Mouse (Mus musculus) gastrocnemius, postnatal 14 days (tissue): ENCODE results near the gene Zfp979. TPM values are rescaled to one million over a fixed set of nuclear protein-coding genes. Genes with fewer than 3 reads are reported as not detected.

Experiments used
- total RNA-seq, 2 experiments: library from RNA; stranded (reverse); gene quantifications; 2 replicates each; pipeline ENCODE4 v1.2.3; 2021

The Zfp979 gene
- total RNA-seq, 2 experiments from 2014 or later = 1.3 to 1.5 TPM

Other genes starting within 250 kb of the Zfp979 start
- 1 to 10 TPM; 3.5 to 3.8 TPM for gene Zfp982, start 150.1 kb downstream of the Zfp979 start, total RNA-seq
- gene Gm16503, start 102.3 kb downstream of the Zfp979 start, total RNA-seq = under 1 TPM; 0.18 to 0.21 TPM
- gene Zfp985, start 89.2 kb downstream of the Zfp979 start, total RNA-seq = under 1 TPM; 0.12 to 0.18 TPM
- under 1 TPM in 1 of 2 experiments, not detected in 1; 0.08 TPM for gene Zfp534, start 60.0 kb upstream of the Zfp979 start, total RNA-seq
- gene Zfp984, start 167.3 kb upstream of the Zfp979 start, total RNA-seq = 1 to 10 TPM; 1.7 to 2.0 TPM
- gene Zfp933, start 205.9 kb upstream of the Zfp979 start, total RNA-seq = 1 to 10 TPM; 8.9 to 9.2 TPM
- 1 to 10 TPM; 4.4 to 5.1 TPM for gene Miip, start 226.3 kb upstream of the Zfp979 start, total RNA-seq
- 1 to 10 TPM; 3.2 to 3.4 TPM for gene Fv1, start 226.5 kb upstream of the Zfp979 start, total RNA-seq